Mouse (Mus musculus) adrenal gland, postnatal 25 days (tissue): ENCODE data around the gene Capn9. TPM values are rescaled to one million over a fixed set of nuclear protein-coding genes. Genes with fewer than 3 reads are reported as not detected.

ENCODE experiments used
- DNase-seq: peaks from one replicate; pipeline ENCODE4 v3.0.0; 2021; ENCODE audit warnings: mixed read lengths
- long read RNA-seq: library from polyadenylated mRNA; stranded (forward); transcript quantifications from one replicate; pipeline ENCODE4 v2.0.0, GENCODE M21; 2021
- total RNA-seq: library from RNA; stranded (reverse); gene quantifications from 2 replicates; pipeline ENCODE4 v1.2.3, GENCODE M21; 2021

The Capn9 gene
- 0.91 TPM in 1 of 2 replicates, not detected in the other for total RNA-seq
- long read RNA-seq, partial matches to known transcripts = 0 of 1 reads
- long read RNA-seq, other reads (novel, unspliced or antisense) = 1 of 1 reads

GRCm38 (mm10) chr8:124575811-124576210 is at the start of gene Capn9:
TSS of gene Capn9 (plus strand) at chr8:124576111.
- DNase-seq = no peak

- DNase-seq = no peak
Observed at GRCm38 (mm10) chr8:124526261-124526660, 49.6 kb upstream of the Capn9 start.

DNA sequence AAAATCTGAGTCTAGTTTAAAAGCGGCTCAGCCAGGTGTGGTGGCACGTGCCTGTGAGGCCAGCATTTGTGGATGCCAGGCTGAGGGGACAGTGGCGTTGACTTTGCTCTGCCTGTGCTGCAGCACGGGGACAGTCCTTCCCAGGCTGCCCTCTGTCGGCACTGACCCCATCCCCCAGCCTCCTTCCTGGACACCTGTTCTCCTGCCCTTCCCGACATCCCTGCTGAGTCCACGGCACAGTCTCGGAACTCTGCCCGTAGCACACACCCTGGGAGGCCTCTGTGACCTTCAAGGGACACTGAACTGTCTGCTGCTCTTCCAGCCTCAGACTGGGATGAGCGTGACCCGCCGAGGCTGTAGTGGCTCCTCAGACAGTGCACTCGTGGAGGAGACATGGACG is 45.8 kb upstream of the Capn9 start:
- DNase-seq = no peak

DNA sequence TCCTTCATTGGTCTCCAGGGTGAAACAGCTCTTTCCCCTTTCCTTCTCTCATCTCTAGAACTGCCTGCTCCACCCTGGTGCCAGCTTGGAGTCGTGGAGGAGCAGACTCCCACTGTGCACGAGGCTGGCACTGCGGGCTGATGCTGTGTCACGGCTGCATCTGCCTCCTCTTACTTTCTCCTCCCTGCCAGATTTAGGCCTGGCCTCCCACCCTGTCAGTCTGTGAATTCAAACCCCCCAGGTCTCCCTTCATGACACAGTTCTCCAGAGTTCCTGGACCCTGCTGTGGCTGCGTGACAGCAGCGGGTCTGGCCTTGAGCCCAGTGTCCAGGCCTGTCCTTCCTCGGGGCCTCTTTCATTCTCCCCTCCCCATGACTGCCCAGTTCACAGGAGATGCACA is 45.4 kb upstream of the Capn9 start:
- no peak for DNase-seq

- DNase-seq = no peak
Observed at GRCm38 (mm10) chr8:124530996-124531395, 44.9 kb upstream of the Capn9 start.

GRCm38 (mm10) chr8:124532626-124533025 is 43.3 kb upstream of the Capn9 start:
- no peak for DNase-seq

DNA sequence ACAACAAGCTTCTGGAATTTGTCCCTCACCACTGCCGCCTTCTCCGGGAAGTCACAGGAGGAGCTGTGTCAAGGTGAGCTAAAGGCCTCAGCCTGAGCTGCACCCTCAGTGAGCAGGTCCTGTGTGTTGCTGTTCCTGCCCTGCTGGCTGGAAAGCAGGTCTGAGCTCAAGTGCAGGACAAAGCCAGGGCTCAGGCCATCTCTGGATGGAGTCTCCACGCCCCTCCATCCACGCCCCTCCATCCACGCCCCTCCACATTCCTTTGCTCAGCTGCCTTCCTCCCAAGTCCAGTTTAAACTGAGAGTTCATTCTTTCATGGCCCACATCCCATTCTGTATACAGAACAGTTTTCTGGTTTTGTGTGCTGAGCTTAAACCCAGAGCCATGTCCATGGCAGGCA is 40.5 kb upstream of the Capn9 start:
- no peak for DNase-seq

DNA sequence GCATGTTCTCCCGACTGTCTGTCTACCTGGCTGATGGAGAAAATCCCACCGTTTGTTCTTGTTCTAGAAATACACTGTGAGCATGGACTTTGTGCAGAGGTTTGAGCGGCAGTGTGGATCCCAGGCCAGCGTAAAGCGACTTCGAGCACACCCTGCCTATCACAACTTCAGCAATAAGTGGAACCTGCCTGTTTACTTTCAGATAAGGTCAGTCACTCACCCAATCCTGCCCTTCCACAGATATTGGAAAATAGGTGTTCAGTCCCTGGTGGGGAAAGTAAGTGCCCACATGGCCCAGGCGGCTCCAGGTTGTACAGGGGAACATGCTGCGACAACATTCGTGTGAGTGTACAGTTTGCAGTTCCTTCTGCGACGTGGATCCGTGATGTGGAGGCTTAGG is 35.0 kb upstream of the Capn9 start:
- DNase-seq = no peak

DNA sequence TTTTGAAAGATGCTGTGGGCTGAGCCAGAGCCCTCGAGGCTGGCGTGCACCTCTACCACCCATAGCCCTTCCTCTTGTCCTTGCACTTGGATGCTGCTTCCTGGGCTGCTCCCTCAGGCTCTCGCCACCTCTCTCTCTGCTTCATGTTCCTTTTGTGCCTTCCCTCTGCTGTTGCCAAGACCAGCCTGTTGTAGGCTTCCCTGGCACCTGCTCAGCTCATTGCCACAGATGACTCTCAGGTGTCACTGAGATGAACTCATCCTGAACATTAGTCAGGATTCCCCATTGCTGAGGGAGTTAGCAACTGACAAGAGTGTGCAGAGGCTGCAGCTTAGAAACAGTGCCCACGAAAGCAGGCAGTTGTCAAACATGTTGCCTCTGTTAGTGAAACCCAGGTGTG is 33.9 kb upstream of the Capn9 start:
- no peak for DNase-seq

GRCm38 (mm10) chr8:124543272-124543671 is 32.6 kb upstream of the Capn9 start:
- DNase-seq = no peak

DNA sequence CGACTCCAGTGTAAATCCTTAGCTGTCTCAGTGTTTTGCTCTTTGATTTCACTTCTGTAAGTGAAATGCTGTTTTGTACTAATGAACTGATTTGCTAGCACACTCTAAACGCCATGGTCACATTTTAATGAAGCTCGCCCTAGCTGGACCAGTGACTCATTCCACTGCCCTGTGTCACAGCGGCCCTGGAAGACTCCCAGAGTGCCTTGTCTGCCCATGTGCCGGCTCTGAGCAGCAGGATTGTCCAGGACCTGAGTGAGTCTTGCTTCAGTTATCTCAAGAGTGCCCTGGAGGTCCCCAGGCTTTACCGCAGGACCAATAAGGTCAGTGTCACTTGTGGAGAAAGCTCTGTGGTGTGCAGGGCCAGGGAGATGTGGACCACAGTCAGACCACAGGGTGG is 29.5 kb upstream of the Capn9 start:
- no peak for DNase-seq

- no peak for DNase-seq
Observed at GRCm38 (mm10) chr8:124546815-124547214, 29.1 kb upstream of the Capn9 start.

- no peak for DNase-seq
Observed at GRCm38 (mm10) chr8:124547269-124547668, 28.6 kb upstream of the Capn9 start.

- no peak for DNase-seq
Observed at GRCm38 (mm10) chr8:124548187-124548586, 27.7 kb upstream of the Capn9 start.

DNA sequence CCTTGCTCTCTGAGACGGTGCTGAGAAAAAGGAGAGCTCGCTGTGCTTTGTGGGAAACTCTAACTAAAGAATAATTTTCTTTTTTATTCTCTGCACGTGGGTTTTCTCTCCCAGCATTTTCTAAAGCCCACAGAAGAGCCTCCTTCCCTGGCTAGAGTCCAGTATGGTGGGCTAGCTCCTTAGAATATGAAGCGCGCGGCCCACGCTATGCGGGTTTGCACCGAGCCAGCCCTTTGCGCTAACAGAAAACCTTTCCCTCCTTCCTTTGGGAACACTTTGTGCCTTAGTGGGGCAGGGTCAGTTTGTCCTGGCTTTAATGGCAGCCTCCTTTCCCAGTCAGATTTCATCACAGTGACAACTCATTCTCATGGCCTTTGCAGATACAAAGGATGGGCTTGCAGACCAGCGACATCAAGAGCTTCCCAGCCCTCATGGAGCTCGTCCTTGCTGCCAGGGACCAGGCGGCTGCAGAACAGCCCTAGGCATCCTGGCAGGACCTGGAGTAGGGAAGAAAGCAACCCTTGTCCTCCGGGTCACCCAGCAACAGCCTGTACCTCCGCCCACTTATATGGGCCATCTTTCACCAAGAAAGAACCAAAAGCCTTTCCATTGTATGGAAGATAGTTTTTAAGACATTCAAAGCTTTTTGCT is 24.8 kb upstream of the Capn9 start:
- no peak for DNase-seq

DNA sequence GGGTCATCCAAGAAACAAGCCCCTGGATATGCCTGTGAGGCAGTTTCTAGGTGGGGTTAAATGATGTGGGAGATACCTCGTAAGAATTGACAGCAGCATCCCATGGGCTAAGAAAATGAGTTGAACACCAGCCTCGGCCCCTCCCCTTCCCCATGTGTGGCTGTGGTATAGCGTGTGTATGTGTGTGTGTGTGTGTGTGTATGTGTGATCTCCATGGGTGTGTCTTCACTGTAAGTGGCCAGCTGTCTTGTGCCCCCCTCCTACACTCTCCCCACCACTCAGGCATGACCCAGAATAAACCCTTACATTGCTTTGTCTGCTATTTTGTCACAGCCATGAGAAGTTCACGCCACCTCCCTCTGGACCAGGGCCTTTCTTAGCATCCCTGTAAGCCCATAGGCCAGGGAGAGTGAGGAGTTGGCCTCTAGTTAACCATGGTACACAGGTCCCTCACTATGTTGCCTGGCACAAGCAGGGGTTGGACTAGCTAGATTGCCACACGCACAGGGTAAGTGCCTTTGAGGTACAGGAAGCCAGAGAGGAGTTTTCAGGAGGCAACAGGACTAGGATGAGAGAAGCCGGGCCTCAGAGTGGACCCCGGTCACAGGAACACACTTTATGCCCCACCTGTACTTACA is 20.7 kb upstream of the Capn9 start:
- DNase-seq = no peak

DNA sequence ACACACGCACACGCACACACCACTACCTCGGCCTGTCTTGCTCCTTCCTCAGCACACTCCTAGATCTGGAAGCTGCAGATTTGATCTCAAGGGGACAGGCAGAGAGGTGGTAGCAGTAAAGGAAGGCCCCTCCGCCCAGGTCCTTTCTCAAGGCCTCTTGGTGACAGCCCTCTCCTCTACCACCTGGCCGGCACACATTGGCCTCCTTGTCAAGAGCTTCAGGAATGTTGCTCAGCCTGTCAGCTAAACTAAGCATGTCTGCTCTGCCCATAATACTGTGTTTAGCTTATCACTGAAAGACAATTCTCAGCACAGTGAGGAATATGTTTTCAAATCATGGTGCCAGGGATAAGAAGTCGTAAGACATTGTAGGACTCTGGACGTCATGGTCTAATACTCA is 19.7 kb upstream of the Capn9 start:
- no peak for DNase-seq

DNA sequence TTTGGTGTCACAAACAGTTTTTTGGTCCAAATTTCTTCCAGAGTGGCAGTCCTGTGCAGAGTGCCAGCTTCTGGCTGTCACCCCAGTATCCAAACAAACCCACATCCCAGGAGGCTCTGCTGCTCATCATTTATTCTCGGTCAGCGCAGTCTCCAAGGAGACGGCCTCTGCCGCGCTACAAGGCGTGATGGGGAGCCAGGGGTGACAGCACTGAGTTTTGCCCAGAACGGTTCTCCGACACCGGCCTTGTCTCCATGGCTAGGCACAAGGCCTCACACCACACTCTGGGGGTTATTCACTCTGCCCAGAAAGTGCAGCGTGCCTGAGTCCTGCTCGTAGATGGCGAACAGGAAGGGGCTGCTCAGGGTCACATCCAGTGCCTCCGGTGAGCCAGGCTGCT is 19.3 kb upstream of the Capn9 start:
- DNase-seq = no peak

DNA sequence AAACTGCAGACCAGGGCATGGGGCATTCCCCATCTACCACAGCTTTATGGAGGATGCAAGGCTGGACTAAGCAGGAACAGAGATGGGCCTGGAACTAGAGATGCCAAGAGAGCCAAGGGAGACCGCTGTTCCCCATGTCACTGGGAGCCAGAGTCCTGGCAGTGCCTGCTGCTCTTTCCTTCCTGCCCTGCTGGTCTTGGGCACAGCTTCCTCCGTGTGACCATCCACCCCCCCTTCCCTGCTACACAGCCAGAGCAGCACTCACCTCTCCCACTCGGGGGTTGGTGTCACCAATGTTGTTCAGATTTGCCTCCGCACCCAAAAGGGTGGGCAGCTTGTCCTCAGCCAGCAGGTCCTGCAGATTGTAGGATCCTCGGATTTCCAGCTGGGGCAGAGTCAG is 18.4 kb upstream of the Capn9 start:
- DNase-seq = no peak

- DNase-seq = no peak
Observed at GRCm38 (mm10) chr8:124567126-124567525, 8.8 kb upstream of the Capn9 start.

DNA sequence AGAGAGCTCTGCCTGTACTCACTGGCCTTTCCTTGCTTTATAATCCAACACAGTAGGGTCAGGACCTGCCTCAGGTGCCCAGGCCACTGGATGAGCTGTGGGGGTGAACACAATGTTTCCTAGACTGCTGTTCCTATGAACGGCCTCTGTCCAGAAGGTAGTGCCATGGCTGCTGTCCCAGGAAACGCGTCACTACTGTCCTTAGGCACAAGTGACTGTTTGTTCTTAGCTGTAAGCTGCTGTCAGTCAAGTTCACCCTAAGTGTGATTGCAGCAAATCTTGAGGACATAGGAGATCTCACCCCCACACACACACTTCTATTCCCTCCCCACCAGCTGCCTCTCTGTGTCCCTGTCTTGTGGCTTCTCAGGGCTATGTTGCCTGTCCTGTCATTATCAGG is 8.3 kb upstream of the Capn9 start:
- DNase-seq = no peak

DNA sequence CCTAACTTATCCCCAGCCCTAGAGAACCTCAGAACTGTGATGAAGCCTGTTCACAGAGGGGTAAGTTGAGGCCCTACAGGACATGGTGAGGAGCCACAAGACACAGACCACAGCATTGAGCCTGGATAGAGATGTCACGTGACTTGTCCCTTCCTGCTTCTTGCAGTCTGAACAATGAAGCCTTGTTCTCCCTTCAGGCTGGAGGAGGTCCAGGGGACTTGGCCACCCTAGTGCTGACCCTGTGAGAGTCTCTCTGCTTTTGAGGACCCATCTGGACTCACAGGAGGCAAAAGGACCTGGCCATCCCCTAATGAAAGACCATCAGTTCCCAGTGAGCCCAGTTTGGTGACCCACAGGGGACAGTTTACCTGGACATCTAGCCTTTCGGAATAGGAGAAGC is 6.8 kb upstream of the Capn9 start:
- DNase-seq = no peak

DNA sequence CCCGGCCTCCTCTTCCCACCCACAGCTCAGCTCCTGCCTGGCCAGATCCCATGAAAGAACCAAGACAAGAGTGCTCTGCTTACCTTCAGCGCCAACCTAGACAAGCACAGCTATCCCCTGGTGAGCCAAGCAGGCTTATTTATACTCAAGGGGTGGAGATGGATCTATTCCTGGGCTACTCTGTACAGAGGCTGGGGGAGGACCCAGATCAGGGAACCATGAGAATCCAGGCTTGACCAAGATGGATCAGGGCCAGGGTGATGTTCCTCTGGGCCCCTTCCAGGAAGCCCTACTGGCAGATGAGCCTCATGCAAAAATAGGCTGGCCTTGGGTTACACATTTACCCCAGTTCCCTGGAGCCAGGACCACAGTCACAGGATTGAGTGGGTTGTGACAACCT is 6.3 kb upstream of the Capn9 start, which contains the start of gene Agt:
Agt (minus strand) TSS at position 114 of the 400 bp plus-strand sequence.
- DNase-seq = peak; percentile 51

DNA sequence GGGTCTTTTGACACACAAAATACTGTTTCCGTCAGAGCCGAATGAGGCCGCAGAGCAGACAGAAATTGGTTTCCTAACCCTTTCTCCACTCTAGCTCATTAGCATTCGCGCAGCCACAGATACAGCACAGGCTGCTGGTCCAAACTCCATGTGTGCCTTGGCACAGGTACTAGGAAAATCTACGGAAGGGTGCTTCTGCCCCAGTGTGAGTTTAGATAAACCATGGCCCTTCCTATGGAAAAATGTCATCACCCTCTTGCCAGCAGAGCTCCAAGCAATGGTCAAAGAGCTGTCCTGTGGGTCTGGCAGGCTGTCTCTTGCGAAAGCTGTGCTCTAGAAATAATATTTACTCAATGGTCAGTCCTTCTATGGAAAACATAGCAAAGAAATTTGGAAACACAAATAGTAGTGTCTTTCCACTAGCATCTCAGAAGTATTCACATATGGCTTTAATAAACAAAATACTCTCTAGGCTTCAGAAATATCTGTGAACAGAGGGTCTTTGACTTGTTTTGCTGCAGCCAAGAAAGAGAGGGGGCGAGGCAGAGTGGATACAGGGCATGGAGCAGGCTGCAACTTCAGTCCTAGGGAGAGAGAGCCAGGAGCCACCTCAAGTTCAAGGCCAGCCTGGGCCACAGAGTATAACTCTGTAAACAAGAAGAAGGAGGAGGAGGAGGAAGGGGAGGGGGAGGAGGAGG is 4.0 kb upstream of the Capn9 start:
- no peak for DNase-seq
